Mouse (Mus musculus): ENCODE data around the gene Nectin3. TPM values are rescaled to one million over a fixed set of nuclear protein-coding genes. Genes with fewer than 3 reads are reported as not detected.
A peak's percentile ranks its signal among the peaks of the same experiment; 100 is the strongest.

Gene Nectin3
- polyA plus RNA-seq (2014; fragmentation: Nextera tagmentation; extraction: Ambion mirVana): 11.0 and 13.4 TPM in 2 replicates

DNA sequence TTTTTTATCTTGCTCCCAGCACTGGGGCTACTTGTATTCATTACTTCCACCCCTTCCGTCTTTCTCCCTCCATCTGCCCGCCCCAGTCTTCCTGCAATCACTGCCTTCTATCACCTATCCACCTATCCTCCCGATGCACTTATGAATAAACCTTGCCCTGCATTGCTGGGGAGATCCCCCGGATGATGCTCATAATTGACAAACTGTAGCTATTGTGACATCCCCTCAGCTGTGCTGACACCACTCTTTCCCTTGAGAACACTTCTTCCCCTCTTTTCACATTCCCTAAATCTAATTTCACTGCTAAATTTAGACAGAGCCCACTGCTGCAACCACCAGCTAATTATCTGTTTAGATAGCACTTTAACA, at the start of gene Nectin3:
Gene Nectin3 (minus strand): TSS at position 105 of the 369 bp plus-strand sequence.
- Histone ChIP-seq H3K36me3 (ENCODE audit: control insufficient read depth, insufficient read depth, low read length) (no peaks in the 10 kb centered on the region), H3K27ac (ENCODE audit: low read depth, low read length) (no peak within 1 kb of the TSS), H3K9ac (ENCODE audit: low read depth, low read length) (peak within 1 kb of the TSS; percentile 48; the same call in 1 of the 2 replicates), H3K9me3 (ENCODE audit: control insufficient read depth, low read length) (no peaks in the 10 kb centered on the region), H3K4me1 (replicated peaks; ENCODE audit: control insufficient read depth, insufficient read depth, low read length) (no peaks in the 10 kb centered on the region), H3K4me3 (ENCODE audit: low read depth, low read length) (peak within 1 kb of the TSS; percentile 70), H3K27me3 (replicated peaks; ENCODE audit: control insufficient read depth, insufficient read depth, low read length) (peaks cover 28% of the 10 kb centered on the region), H3K4me2 (peak within 1 kb of the TSS; percentile 83)
- DNase-seq (ENCODE audit: low spot score) (no peak), ATAC-seq (replicated peaks; ENCODE audit: low FRiP score) (no peak)
- WGBS: 7% methylated on average over 4 of the region's 4 CpGs

DNA sequence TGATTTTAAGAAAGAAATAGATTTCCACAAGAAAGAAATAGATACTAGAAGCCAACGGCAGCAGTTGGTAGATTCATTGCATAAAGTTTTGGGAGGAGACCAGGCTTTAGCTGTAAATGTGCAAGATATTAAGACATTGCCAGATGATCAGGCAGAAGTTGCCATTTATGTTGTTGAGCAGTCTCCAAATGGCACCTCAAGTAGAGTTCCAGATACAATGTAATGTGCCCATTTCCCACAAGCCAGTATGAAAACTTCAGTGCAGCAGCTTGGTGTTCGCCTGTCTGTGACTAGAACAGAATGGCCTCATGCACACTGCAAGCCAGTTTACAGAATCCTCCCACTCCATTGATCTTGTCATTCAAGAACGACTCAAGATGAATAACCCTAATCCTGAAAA, 39.8 kb upstream of the Nectin3 start:
- WGBS: 84% methylated on average over 3 of the region's 3 CpGs
- no peak for DNase-seq (ENCODE audit: low spot score)
- no peak overlapping the region for H3K4me2 ChIP-seq
- no peaks in the 10 kb centered on the region for H3K9me3 ChIP-seq (ENCODE audit: control insufficient read depth, low read length)
- no peak overlapping the region for H3K4me3 ChIP-seq (ENCODE audit: low read depth, low read length)
- no peaks in the 10 kb centered on the region for H3K4me1 ChIP-seq (replicated peaks; ENCODE audit: control insufficient read depth, insufficient read depth, low read length)
- no peak for ATAC-seq (replicated peaks; ENCODE audit: low FRiP score)
- H3K36me3 ChIP-seq (ENCODE audit: control insufficient read depth, insufficient read depth, low read length): no peaks in the 10 kb centered on the region
- no peak overlapping the region for H3K9ac ChIP-seq (ENCODE audit: low read depth, low read length)
- no peak overlapping the region for H3K27ac ChIP-seq (ENCODE audit: low read depth, low read length)
- no peaks in the 10 kb centered on the region for H3K27me3 ChIP-seq (replicated peaks; ENCODE audit: control insufficient read depth, insufficient read depth, low read length)

DNA sequence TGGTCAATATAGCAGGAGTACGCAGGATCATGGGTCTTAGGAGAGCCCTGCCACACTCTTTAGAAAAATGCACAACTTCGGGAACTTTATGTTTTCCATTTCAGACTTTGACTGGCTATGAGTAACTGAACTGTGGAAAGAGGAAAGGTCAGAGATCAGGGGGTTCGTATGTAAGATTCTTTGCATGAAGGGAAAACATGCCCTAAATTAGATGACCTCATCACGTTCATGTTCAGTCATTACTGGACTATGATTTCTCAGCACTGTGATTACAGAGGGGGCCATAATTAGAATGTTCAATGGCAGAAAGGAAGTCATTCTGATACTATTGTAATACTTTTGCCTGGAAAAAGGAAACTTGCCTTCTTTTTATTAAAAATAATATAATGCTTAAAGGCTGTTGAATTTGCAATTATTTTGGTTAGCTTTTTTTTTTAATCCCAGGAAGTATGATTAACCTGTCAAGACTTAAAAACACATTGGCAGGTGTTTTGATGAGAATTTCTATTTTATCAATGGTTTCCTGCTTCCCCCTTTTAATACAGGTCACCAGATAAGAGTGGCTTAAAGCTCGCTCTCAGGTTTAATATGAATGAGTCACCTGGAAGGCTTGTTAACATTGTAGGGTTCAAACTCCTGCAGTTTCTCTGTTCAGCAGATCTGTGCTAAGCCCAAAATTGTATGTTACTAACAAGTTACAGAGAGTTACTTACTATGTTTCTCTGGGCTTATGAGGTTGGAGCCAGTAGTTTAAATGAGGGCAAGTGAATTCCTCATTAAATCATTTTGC, 34.3 kb upstream of the Nectin3 start:
- no peaks in the 10 kb centered on the region for H3K27me3 ChIP-seq (replicated peaks; ENCODE audit: control insufficient read depth, insufficient read depth, low read length)
- H3K4me1 ChIP-seq (replicated peaks; ENCODE audit: control insufficient read depth, insufficient read depth, low read length): no peaks in the 10 kb centered on the region
- H3K4me2 ChIP-seq: no peak overlapping the region
- no peaks in the 10 kb centered on the region for H3K36me3 ChIP-seq (ENCODE audit: control insufficient read depth, insufficient read depth, low read length)
- H3K9ac ChIP-seq (ENCODE audit: low read depth, low read length): no peak overlapping the region
- WGBS: 80% methylated on average over 5 of the region's 5 CpGs
- H3K4me3 ChIP-seq (ENCODE audit: low read depth, low read length): no peak overlapping the region
- H3K9me3 ChIP-seq (ENCODE audit: control insufficient read depth, low read length): no peaks in the 10 kb centered on the region
- DNase-seq (ENCODE audit: low spot score) (no peak), ATAC-seq (replicated peaks; ENCODE audit: low FRiP score) (no peak)
- no peak overlapping the region for H3K27ac ChIP-seq (ENCODE audit: low read depth, low read length)

DNA sequence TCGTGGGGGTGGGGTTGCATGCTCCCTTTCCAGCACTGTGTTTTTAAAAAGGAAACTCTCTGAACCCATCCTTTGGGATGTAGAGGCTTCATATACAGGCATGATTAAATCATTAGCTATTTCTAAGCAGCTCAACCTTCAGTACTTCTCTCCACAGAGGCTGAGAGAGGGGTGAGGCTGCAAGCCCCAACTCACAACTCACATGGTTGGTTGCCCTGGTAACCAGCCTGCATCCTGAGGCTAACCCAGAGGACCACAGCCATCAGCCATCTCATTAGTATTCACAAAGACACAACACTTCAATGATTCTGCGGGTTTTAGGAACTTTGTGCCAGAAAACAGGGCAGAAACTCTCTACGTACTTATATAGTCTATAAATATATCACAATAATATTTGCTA, 32.7 kb upstream of the Nectin3 start:
- H3K4me1 ChIP-seq (replicated peaks; ENCODE audit: control insufficient read depth, insufficient read depth, low read length): no peaks in the 10 kb centered on the region
- H3K4me2 ChIP-seq: no peak overlapping the region
- WGBS: 59% methylated on average over 3 of the region's 3 CpGs
- ATAC-seq (replicated peaks; ENCODE audit: low FRiP score) (no peak), DNase-seq (ENCODE audit: low spot score) (no peak)
- H3K36me3 ChIP-seq (ENCODE audit: control insufficient read depth, insufficient read depth, low read length): no peaks in the 10 kb centered on the region
- no peak overlapping the region for H3K27ac ChIP-seq (ENCODE audit: low read depth, low read length)
- H3K27me3 ChIP-seq (replicated peaks; ENCODE audit: control insufficient read depth, insufficient read depth, low read length): no peaks in the 10 kb centered on the region
- no peak overlapping the region for H3K4me3 ChIP-seq (ENCODE audit: low read depth, low read length)
- no peak overlapping the region for H3K9ac ChIP-seq (ENCODE audit: low read depth, low read length)
- H3K9me3 ChIP-seq (ENCODE audit: control insufficient read depth, low read length): no peaks in the 10 kb centered on the region

DNA sequence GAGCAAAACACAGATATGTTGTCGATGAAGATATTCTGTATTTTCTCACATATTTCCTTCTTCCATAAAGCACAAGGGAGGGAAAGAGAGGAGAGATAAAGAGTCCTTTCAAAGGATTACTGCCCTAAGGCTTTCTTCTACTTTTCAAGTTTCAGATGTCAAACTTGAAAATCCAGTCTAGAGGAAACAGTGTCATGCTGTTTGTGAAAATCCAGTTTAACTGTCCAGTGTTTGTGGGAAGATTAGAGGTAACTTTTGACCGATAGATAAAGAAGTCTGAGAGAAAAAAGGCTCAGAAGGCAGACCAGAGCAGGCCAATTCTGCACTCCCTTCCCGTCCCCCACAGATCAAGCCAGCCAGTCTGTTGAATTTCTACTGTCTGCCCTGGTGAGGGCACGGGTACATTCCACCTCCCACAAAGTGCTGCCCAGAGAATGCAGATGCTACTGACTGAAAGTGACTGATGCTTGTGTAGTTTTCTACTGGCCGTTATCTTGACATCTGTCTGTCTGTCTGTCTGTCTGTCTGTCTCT, 22.6 kb upstream of the Nectin3 start:
- Histone ChIP-seq H3K9me3 (ENCODE audit: control insufficient read depth, low read length) (no peaks in the 10 kb centered on the region), H3K4me1 (replicated peaks; ENCODE audit: control insufficient read depth, insufficient read depth, low read length) (no peaks in the 10 kb centered on the region), H3K4me3 (ENCODE audit: low read depth, low read length) (no peak overlapping the region), H3K27me3 (replicated peaks; ENCODE audit: control insufficient read depth, insufficient read depth, low read length) (no peaks in the 10 kb centered on the region), H3K4me2 (no peak overlapping the region), H3K36me3 (ENCODE audit: control insufficient read depth, insufficient read depth, low read length) (no peaks in the 10 kb centered on the region), H3K9ac (ENCODE audit: low read depth, low read length) (no peak overlapping the region), H3K27ac (ENCODE audit: low read depth, low read length) (no peak overlapping the region)
- DNase-seq (ENCODE audit: low spot score): no peak
- 64% methylated on average over 5 of the region's 5 CpGs for WGBS
- no peak for ATAC-seq (replicated peaks; ENCODE audit: low FRiP score)

DNA sequence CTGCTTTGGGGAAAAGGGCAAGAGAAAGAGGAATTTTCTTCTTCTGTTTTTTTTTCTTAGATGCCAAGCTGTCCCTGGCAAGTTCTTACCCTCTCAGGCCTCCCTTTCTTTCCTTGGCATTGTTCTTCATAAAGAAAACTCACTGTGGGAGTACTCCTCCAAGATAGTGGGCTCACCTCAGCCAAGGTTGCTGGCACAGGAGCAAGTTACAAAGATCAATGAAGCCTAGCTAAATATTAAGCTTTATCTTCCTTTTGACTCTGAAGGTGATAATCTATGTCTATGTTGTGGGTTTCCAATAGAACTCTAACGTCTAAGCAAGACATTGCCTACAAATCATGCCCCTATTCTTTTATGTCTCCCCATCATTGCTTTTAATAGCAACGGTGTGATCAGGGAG, 21.3 kb upstream of the Nectin3 start:
- Histone ChIP-seq H3K27ac (ENCODE audit: low read depth, low read length) (no peak overlapping the region), H3K36me3 (ENCODE audit: control insufficient read depth, insufficient read depth, low read length) (no peaks in the 10 kb centered on the region), H3K4me1 (replicated peaks; ENCODE audit: control insufficient read depth, insufficient read depth, low read length) (no peaks in the 10 kb centered on the region), H3K27me3 (replicated peaks; ENCODE audit: control insufficient read depth, insufficient read depth, low read length) (no peaks in the 10 kb centered on the region), H3K9me3 (ENCODE audit: control insufficient read depth, low read length) (no peaks in the 10 kb centered on the region), H3K4me2 (no peak overlapping the region), H3K4me3 (ENCODE audit: low read depth, low read length) (no peak overlapping the region), H3K9ac (ENCODE audit: low read depth, low read length) (no peak overlapping the region)
- ATAC-seq (replicated peaks; ENCODE audit: low FRiP score) (no peak), DNase-seq (ENCODE audit: low spot score) (no peak)
- 75% methylated on average over 2 of the region's 2 CpGs for WGBS

DNA sequence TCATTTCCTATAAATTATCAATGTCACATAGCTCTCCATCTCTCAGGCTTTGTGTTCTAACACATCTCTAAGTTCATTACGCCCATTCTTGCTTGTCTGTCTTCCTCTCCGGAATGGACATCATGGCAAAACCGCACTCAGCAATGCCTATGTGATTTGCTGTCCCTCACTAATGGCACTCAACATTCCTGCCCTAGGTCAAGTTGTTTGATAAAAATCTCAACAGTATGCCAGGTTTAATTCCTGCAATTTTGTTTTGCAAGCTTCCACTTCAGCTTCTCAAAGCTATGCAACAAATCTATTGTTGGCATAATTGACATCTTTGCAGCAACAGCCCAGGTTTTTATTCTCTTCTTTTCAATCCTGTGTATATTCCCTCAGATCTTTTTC, 9.6 kb upstream of the Nectin3 start:
- Histone ChIP-seq H3K9ac (ENCODE audit: low read depth, low read length) (no peak overlapping the region), H3K27ac (ENCODE audit: low read depth, low read length) (no peak overlapping the region), H3K9me3 (ENCODE audit: control insufficient read depth, low read length) (no peaks in the 10 kb centered on the region), H3K27me3 (replicated peaks; ENCODE audit: control insufficient read depth, insufficient read depth, low read length) (no peaks in the 10 kb centered on the region), H3K36me3 (ENCODE audit: control insufficient read depth, insufficient read depth, low read length) (no peaks in the 10 kb centered on the region), H3K4me1 (replicated peaks; ENCODE audit: control insufficient read depth, insufficient read depth, low read length) (no peaks in the 10 kb centered on the region), H3K4me2 (no peak overlapping the region), H3K4me3 (ENCODE audit: low read depth, low read length) (no peak overlapping the region)
- 83% methylated on average over 3 of the region's 3 CpGs for WGBS
- ATAC-seq (replicated peaks; ENCODE audit: low FRiP score) (no peak), DNase-seq (ENCODE audit: low spot score) (no peak)

DNA sequence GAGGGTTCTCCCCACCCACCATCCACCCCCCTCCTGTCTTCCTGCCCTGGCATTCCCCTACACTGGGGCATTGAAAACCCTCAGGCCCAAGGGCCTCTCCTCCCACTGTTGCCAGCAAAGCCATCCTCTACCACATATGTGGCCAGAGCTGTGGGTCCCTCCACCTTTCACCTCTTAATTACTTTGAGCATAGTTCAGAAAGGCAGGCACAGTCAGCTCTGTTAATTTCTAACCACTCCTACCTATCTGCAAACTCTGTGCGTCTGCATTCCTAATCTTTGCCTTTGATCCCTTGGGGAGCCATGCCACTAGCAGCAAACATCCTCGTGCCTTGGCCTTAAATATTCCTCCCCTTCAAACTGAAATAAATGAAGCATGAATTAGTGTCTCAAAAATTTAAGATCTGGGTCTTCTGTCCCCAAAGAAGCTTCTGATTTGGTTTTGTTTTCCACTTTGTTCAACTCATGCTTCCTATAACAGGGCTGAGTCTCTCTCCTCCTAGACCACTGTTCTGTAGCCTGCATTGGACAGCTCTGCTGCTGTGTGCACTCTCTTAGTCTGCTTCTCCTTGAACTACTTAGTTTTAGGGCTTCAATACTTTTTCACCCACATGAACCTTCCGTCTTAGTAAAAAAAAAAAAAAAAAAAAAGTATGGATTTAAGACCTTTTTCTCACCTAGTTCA, 9.1 kb upstream of the Nectin3 start:
- Histone ChIP-seq H3K9me3 (ENCODE audit: control insufficient read depth, low read length) (no peaks in the 10 kb centered on the region), H3K4me1 (replicated peaks; ENCODE audit: control insufficient read depth, insufficient read depth, low read length) (no peaks in the 10 kb centered on the region), H3K4me2 (no peak overlapping the region), H3K4me3 (ENCODE audit: low read depth, low read length) (no peak overlapping the region), H3K36me3 (ENCODE audit: control insufficient read depth, insufficient read depth, low read length) (no peaks in the 10 kb centered on the region), H3K27ac (ENCODE audit: low read depth, low read length) (no peak overlapping the region), H3K27me3 (replicated peaks; ENCODE audit: control insufficient read depth, insufficient read depth, low read length) (no peaks in the 10 kb centered on the region), H3K9ac (ENCODE audit: low read depth, low read length) (no peak overlapping the region)
- ATAC-seq (replicated peaks; ENCODE audit: low FRiP score) (no peak), DNase-seq (ENCODE audit: low spot score) (no peak)
- 43% methylated on average over 3 of the region's 3 CpGs for WGBS

DNA sequence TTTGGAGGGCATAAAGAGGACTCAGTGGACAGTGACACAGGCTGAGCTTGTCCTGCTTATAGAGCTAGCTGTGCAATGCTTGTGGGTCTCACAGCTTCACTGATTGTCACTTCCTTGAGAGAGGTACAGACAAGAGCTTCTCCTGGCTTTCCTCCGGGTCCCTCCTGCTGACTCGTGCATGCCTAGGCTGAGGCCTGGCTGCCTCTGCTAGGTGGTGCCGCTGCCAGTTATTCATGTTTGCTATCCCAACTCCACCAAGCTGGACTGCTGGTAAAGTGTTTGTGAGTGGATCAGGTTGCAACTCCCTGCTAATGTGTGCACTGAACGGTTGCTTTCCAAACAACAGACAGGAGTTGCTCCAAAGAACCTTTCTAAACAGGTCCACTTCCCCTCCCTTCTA, 5.7 kb upstream of the Nectin3 start:
- Histone ChIP-seq H3K4me3 (ENCODE audit: low read depth, low read length) (no peak overlapping the region), H3K9ac (ENCODE audit: low read depth, low read length) (no peak overlapping the region), H3K4me1 (replicated peaks; ENCODE audit: control insufficient read depth, insufficient read depth, low read length) (no peaks in the 10 kb centered on the region), H3K9me3 (ENCODE audit: control insufficient read depth, low read length) (no peaks in the 10 kb centered on the region), H3K36me3 (ENCODE audit: control insufficient read depth, insufficient read depth, low read length) (no peaks in the 10 kb centered on the region), H3K4me2 (no peak overlapping the region), H3K27ac (ENCODE audit: low read depth, low read length) (no peak overlapping the region), H3K27me3 (replicated peaks; ENCODE audit: control insufficient read depth, insufficient read depth, low read length) (no peaks in the 10 kb centered on the region)
- no peak for DNase-seq (ENCODE audit: low spot score)
- ATAC-seq (replicated peaks; ENCODE audit: low FRiP score): no peak
- WGBS: 84% methylated on average over 4 of the region's 4 CpGs

Measured in liver, embryonic 11.5 days (tissue).